Mouse (Mus musculus): ENCODE results near the gene Mad2l1bp.

Gene Mad2l1bp

GRCm38 (mm10) chr17:46154336-46154735, 983 bp upstream of the Mad2l1bp start:
- DNase-seq: no peak

GRCm38 (mm10) chr17:46143578-46144423, 9.6 kb downstream of the Mad2l1bp start, which contains the start of gene Rsph9:
TSS of gene Rsph9 (minus strand) at chr17:46144216.
- no peak for DNase-seq

DNA sequence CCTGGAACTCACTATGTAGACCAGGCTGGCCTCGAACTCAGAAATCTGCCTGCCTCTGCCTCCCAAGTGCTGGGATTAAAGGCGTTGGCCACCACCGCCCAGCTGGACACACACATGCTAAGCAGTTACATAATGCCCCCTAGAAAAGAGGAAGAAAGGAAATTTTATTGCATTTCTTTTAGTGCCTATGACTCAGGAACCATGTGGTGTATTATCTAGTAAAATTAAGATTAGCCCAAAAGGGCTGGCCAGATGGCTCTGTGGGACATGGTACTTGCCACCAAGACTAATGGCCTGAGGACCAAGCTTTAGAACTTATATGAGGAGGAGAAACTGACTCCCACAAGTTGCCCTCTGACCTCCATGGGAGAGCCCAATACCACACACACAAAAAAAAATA, 13.5 kb downstream of the Mad2l1bp start:
- DNase-seq: no peak

- DNase-seq: no peak
Observed at GRCm38 (mm10) chr17:46138563-46139236, 14.7 kb downstream of the Mad2l1bp start.

DNA sequence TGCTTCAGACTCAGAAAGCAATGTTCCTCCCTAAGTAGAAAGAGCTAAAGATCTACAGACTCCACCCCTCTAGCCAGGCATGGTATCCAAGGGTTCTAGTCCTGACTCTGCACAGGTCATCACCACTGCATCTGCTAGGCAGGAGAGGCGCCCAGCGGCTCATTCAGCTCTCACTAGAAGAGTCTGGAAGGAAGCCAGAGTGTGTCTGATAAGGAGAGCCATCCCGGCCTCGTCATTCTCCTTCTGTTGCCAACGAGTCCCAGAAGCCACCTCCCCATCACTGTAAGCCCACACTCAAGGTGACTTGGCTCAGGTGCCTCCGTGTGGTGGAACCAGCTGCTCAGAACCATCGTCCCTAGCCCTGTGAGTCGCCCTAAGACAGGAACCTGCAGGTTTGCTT, 20.5 kb downstream of the Mad2l1bp start:
- DNase-seq: no peak

GRCm38 (mm10) chr17:46132058-46132718, 21.2 kb downstream of the Mad2l1bp start:
- peak; percentile 64 to 81 for DNase-seq

DNA sequence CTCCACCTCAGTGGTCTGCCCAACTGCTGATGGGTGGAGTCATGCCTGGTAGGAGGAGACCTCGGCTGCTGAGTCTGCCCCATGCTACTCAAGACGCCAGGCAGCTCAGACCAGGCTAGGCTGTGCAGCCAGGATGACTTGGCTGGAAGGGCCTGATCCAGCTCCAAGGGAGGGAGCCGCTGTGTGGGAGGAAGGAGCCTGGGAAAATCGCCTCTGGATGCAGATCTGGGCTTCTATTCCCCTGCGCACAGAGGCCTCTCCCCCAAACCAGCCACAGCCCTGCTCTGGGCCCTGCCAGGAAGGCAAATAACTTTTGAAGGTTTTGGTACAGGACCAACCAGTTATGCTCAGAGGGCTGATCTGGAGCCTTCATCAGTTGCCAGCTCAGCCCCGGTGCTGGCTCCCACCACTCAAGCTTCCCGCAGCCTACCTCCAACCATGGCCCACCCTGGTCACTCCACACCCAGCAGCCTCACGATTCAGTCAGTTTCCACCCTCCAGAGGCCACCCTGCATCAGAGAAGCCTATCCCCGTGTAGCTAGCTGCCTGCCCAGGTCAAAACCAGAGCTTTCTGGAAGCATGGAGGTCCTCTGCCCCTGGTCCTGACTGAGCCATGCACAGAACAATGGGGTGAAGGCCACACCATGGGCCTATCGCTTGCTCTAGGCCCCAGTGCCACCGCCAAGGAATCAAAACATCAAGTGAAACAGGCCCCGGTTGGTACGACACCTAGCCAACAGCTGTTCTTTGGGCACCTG, 23.4 kb downstream of the Mad2l1bp start:
- DNase-seq: no peak

DNA sequence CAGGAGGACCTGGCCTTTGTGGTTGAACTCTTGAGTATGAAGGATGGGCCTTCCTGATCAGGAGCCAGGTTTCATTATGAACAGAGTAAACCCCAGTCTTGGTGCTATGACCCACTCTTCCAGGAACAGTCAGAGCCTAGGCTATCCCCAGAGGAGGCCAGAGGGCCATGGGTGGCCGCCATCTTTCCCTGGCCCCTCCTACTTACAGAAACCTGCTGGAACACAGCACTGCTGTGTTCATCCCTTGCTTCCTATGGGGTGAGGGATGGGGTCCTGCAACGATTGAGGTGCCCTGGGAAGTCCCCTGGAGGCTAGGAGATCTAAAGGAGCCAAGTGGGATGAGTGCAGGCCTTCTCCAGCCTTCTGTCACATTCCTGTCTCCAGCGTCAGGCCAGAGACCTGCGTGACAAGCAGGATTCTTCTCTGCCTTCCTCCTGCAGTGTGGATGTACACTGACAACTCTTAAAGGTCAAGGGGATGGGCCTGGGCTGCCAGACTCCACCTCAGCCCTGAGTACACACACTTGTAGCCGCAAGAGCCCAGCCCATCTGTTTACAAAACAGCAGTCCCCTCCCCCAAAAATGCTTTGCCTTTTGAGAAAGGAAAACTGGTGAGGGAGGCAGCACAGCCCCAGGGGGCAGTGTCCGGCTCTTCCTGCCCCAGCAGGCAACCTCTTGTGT, 25.4 kb downstream of the Mad2l1bp start:
- no peak for DNase-seq

DNA sequence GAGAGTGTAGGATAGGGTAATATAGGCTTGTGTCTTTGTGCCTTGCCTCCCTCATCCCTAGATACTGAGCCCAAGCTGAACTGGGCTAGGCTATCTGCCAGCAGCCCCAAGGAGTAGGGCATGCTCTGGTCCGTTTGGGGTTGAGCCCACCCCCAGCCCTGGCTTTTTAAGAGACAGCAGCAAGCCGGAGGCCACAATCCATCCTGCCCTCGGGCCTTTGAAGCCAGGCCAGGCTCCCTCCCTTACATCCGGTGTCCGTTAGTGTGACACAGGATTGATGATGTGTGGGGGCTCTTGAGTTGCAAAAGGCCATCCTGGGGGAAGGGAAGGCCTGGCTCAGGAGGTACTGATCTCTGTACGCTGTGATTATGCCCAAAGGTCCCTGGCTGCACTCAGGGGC, 26.7 kb downstream of the Mad2l1bp start:
- DNase-seq: no peak

- DNase-seq: no peak
Observed at GRCm38 (mm10) chr17:46123953-46124700, 29.2 kb downstream of the Mad2l1bp start.

DNA sequence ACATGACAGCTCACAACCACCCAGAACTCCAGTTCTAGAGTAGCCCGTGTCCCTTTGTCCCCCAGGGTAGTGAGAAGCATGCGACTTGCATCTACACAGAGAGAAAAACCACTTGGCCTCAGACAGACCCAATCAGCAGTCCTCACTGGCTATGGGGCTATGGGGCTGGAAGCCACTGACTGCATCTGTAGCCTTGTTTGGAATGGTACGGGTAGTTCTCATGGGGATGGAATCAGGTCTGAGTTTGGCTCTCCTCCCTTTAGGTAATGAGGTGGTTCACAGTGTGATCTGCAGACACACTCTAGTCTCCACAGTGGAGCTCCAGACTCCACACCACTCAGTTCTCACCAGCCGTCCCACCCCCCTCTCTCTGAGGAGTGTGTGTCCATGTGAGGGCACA, 30.1 kb downstream of the Mad2l1bp start:
- no peak for DNase-seq

DNA sequence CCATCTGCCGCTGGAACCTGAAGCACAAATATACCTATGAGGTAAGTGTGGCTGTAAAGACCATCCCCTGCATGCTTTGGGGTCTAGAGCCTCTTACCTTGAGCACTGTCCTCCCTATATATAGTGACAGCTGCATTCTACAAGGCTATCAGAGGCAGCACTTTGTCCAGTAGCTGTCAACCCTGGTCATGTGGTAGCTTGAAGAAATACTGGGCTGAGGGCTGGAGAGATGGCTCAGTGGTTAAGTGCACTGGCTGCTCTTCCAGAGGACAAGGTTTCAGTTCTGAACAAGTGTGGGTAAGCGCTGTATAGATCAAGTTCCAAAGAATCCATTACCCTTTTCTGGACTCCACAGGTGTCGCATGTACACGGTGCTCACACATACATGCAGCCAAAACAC, 30.6 kb downstream of the Mad2l1bp start:
- DNase-seq: no peak

DNA sequence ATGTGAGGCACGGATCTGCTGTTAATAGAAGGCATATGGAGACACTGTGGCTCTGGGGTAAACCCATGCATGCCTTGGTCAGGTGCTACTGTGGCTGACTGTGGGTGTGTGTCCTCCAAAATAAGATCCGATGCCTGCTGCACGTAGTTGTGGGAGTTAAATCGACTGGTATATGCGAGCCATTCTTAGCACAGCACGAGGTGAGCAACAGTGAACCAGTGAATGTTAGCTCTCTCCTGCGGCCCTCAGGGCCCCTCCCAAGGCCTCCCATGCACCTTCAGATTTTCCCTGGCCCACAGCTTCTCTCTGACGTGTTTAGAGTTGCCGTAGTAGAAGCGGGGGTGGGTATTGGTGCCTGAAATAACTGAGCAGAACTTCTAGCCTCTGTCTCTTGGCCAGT, 33.7 kb downstream of the Mad2l1bp start:
- no peak for DNase-seq

DNA sequence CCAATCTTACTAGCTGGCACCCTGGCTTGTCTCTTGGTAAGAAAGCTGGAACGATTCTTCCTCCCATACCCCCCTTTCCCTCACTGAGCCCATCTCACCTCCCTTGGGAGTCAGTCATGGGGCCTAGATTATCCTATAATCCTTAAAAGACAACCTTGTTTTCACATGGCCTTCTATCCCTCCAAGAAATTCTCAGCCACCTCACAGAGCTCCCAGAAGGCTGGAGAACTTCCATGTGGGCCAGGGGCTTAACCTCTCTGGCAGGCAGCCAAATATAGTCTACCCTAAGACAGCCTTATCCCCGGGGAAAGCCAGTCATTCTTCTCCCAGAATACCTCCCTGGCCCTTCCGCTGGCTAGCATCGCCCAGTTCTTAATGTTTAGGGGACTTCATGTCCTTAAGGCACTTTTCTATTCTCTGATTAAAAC, 34.9 kb downstream of the Mad2l1bp start:
- no peak for DNase-seq

- no peak for DNase-seq
Observed at GRCm38 (mm10) chr17:46117623-46118422, 35.5 kb downstream of the Mad2l1bp start.

GRCm38 (mm10) chr17:46116881-46117280, 36.5 kb downstream of the Mad2l1bp start:
- no peak for DNase-seq

DNA sequence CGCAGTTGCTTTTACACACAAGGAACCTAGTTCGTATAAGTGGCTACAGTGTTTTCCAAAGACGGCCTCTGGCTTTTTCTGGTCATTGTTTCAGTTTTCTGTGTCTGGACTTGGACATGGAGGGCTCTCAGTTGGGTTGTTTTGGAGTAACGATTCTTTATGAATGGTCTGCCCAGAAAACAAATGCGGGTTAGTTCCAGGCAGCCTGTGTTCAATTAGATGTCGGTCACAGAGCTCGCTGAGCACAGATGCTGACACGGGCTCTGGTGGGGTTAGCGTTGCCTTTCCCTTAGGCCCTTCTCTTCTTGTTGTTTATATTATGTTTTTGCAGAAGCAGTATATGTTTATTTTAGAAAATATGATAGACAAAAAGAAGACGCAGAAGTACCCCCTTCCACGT, 37.2 kb downstream of the Mad2l1bp start:
- DNase-seq: no peak

GRCm38 (mm10) chr17:46115489-46115888, 37.9 kb downstream of the Mad2l1bp start:
- DNase-seq: no peak

- peak; percentile 88 to 90 for DNase-seq
Observed at GRCm38 (mm10) chr17:46110402-46111289, 42.7 kb downstream of the Mad2l1bp start, which contains the start of gene Mrps18a. TSS of gene Mrps18a (plus strand) at chr17:46110986.

Measured in cerebellum, adult 18-20 months (tissue).